23 mouse cellular contexts compared by ENCODE assay signal in the genomic region with DNA sequence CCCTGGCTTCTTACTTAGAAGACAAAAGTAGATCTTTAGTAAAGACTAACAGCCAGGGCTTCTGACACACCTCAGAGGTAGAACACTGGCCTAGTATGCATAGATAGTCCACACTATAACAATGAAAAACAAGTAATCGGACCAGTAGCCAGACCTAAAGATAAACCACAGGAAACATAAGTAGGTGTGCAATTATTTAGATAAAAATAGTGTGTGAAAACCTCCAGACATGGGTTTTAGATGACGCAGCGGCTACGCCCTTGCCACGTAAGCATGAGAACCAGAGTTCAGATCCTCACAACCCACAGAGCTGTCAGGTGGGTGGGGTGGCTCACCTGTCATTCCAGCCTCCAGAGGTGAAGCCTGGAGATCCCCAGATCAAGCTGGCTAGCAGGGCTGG. TPM values are rescaled to one million over a fixed set of nuclear protein-coding genes. Genes with fewer than 3 reads are reported as not detected.
A peak's percentile ranks its signal among the peaks of the same experiment; 100 is the strongest.
DNase-seq lines count a peak whose midpoint lies in the region; ATAC-seq lines count a peak whose summit lies in the region.
"Had no signal": no experiment of that assay in that cellular context is flagged by ENCODE, and none has a peak within 500 bp of the region (broad histone marks: within the 10 kb centered on the region; RNA-seq: fewer than 3 reads in every experiment).

No protein-coding gene starts in this region.

- H3K4me1 ChIP-seq in liver, embryonic 11.5 days (replicated peaks; ENCODE audit: control insufficient read depth, insufficient read depth, low read length), result peaks cover 14% of the 10 kb centered on the region
- no peaks in the 10 kb centered on the region for H3K4me1 ChIP-seq in hindbrain, embryonic 10.5 days (replicated peaks)
- H3K4me1 ChIP-seq in hindbrain, embryonic 14.5 days (replicated peaks; ENCODE audit: control insufficient read depth, insufficient read depth, low read length), result no peaks in the 10 kb centered on the region
- H3K4me1 ChIP-seq: embryonic facial prominence, embryonic 10.5 days; forebrain, embryonic 10.5 days had no signal

- H3K9me3 ChIP-seq in liver, embryonic 11.5 days (ENCODE audit: control insufficient read depth, low read length), result no peaks in the 10 kb centered on the region
- no peaks in the 10 kb centered on the region for H3K9me3 ChIP-seq in hindbrain, embryonic 10.5 days
- no peaks in the 10 kb centered on the region for H3K9me3 ChIP-seq in hindbrain, embryonic 14.5 days (ENCODE audit: control insufficient read depth, low read length)
- H3K9me3 ChIP-seq: embryonic facial prominence, embryonic 10.5 days; forebrain, embryonic 10.5 days; heart, embryonic 10.5 days had no signal

- no peak overlapping the region for H3K27ac ChIP-seq in liver, embryonic 11.5 days (ENCODE audit: low read depth, low read length)
- no peak overlapping the region for H3K27ac ChIP-seq in hindbrain, embryonic 10.5 days
- no peak overlapping the region for H3K27ac ChIP-seq in hindbrain, embryonic 14.5 days
- H3K27ac ChIP-seq: embryonic facial prominence, embryonic 10.5 days; forebrain, embryonic 10.5 days; gastrocnemius, adult 2 months; heart, embryonic 10.5 days; left cerebral cortex, adult 2 months; stomach, postnatal 0 days had no signal

- DNase-seq in c-Kit-positive CD71-positive TER-119-negative erythroid progenitor cells, embryonic 14.5 days (ENCODE audit: low read depth), result peak; percentile 41
- DNase-seq in liver, embryonic 11.5 days (ENCODE audit: low spot score), result no peak
- DNase-seq in hindbrain, embryonic 10.5 days (ENCODE audit: low spot score), result no peak
- DNase-seq in hindbrain, embryonic 14.5 days (ENCODE audit: low spot score), result no peak
- DNase-seq in adrenal gland, adult (ENCODE audit: inconsistent age in 2 of 2, low spot score in 1 of 2), result no peak
- DNase-seq: adrenal gland, adult 8-10 months; cerebellum, adult 9-10 months; gastrocnemius, adult 2 months; heart, postnatal 4 days; kidney, adult 8-10 months; kidney, postnatal 10 days; left cerebral cortex, postnatal 4 days; lung, postnatal 4 days had no signal

- H3K27me3 ChIP-seq in liver, embryonic 11.5 days (replicated peaks; ENCODE audit: control insufficient read depth, insufficient read depth, low read length), result no peaks in the 10 kb centered on the region
- no peaks in the 10 kb centered on the region for H3K27me3 ChIP-seq in hindbrain, embryonic 10.5 days (ENCODE audit: insufficient read depth, poor library complexity, severe bottlenecking)
- H3K27me3 ChIP-seq in hindbrain, embryonic 14.5 days (ENCODE audit: control insufficient read depth, insufficient read depth, low read length), result no peaks in the 10 kb centered on the region
- H3K27me3 ChIP-seq: Patski had no signal

- WGBS in liver, embryonic 11.5 days, result 55% methylated on average over 5 of the region's 5 CpGs
- WGBS in hindbrain, embryonic 10.5 days, result 93% methylated on average over 5 of the region's 5 CpGs
- WGBS in hindbrain, embryonic 14.5 days, result 98% methylated on average over 5 of the region's 5 CpGs

- H3K36me3 ChIP-seq in liver, embryonic 11.5 days (ENCODE audit: control insufficient read depth, insufficient read depth, low read length), result peaks cover 4% of the 10 kb centered on the region; the same call in 1 of the 2 replicates
- H3K36me3 ChIP-seq in hindbrain, embryonic 10.5 days, result peaks cover 18% of the 10 kb centered on the region
- peaks cover 4% of the 10 kb centered on the region for H3K36me3 ChIP-seq in hindbrain, embryonic 14.5 days (replicated peaks; ENCODE audit: control insufficient read depth, insufficient read depth)

- H3K4me2 ChIP-seq in liver, embryonic 11.5 days, result no peak overlapping the region
- no peak overlapping the region for H3K4me2 ChIP-seq in hindbrain, embryonic 14.5 days (replicated peaks)
- H3K4me2 ChIP-seq: midbrain, embryonic 11.5 days had no signal

- no peak overlapping the region for H3K4me3 ChIP-seq in liver, embryonic 11.5 days (ENCODE audit: low read depth, low read length)
- no peak overlapping the region for H3K4me3 ChIP-seq in hindbrain, embryonic 10.5 days
- no peak overlapping the region for H3K4me3 ChIP-seq in hindbrain, embryonic 14.5 days (replicated peaks; ENCODE audit: low read length)
- H3K4me3 ChIP-seq: embryonic facial prominence, embryonic 10.5 days; forebrain, embryonic 10.5 days; heart, embryonic 10.5 days; left cerebral cortex, adult 2 months had no signal

- ATAC-seq in CD4-positive, CD25-positive, alpha-beta regulatory T cell, adult 4 months, result peak; percentile 51
- ATAC-seq in liver, embryonic 11.5 days (replicated peaks; ENCODE audit: low FRiP score), result peak; percentile 39; the same call in 1 of the 2 replicates
- peak; percentile 82 for ATAC-seq in megakaryocyte-erythroid progenitor cell, adult 5-6 weeks (replicated peaks; ENCODE audit: low FRiP score, low TSS enrichment, poor library complexity, severe bottlenecking)
- no peak for ATAC-seq in hindbrain, embryonic 14.5 days (ENCODE audit: low FRiP score)
- ATAC-seq: hindbrain, embryonic 16.5 days; Patski had no signal

- no peak overlapping the region for H3K9ac ChIP-seq in liver, embryonic 11.5 days (ENCODE audit: low read depth, low read length)
- H3K9ac ChIP-seq in hindbrain, embryonic 14.5 days, result no peak overlapping the region

RNA-seq across cellular contexts. Expression of a gene that starts 4.3 kb away (rescaled TPM):
- polyA plus RNA-seq in CD4-positive, CD25-positive, alpha-beta regulatory T cell, adult 4 months (2017; shearing (Covaris generic)), result 10 to 100 TPM; 56.0 to 64.4 TPM
- polyA plus RNA-seq in liver, embryonic 11.5 days (2014; fragmentation: Nextera tagmentation; extraction: Ambion mirVana), result 64.2 and 80.4 TPM in 2 replicates
- 73.1 and 111 TPM in 2 replicates for total RNA-seq in megakaryocyte-erythroid progenitor cell, adult 5-6 weeks (2014; fragmentation: Nextera tagmentation)
- 89.7 and 103 TPM in 2 replicates for total RNA-seq in megakaryocyte-erythroid progenitor cell, adult 5-6 weeks (2017)
- polyA plus RNA-seq in hindbrain, embryonic 10.5 days (2016; fragmentation: Nextera tagmentation; extraction: Ambion mirVana), result 46.1 and 56.8 TPM in 2 replicates
- polyA plus RNA-seq in hindbrain, embryonic 14.5 days (2014; fragmentation: Nextera tagmentation; extraction: Ambion mirVana), result 54.3 and 65.3 TPM in 2 replicates

RNA-seq across cellular contexts. Expression of a gene that starts 42.8 kb away (rescaled TPM):
- polyA plus RNA-seq in CD4-positive, CD25-positive, alpha-beta regulatory T cell, adult 4 months (2017; shearing (Covaris generic)), result 1 to 10 TPM; 3.0 to 6.9 TPM
- 77.0 and 85.7 TPM in 2 replicates for polyA plus RNA-seq in liver, embryonic 11.5 days (2014; fragmentation: Nextera tagmentation; extraction: Ambion mirVana)
- total RNA-seq in megakaryocyte-erythroid progenitor cell, adult 5-6 weeks (2014; fragmentation: Nextera tagmentation), result 71.5 and 75.2 TPM in 2 replicates
- total RNA-seq in megakaryocyte-erythroid progenitor cell, adult 5-6 weeks (2017), result 144 TPM in 2 replicates
- polyA plus RNA-seq in hindbrain, embryonic 10.5 days (2016; fragmentation: Nextera tagmentation; extraction: Ambion mirVana), result 60.1 and 80.2 TPM in 2 replicates
- 10.5 and 12.5 TPM in 2 replicates for polyA plus RNA-seq in hindbrain, embryonic 14.5 days (2014; fragmentation: Nextera tagmentation; extraction: Ambion mirVana)
